Mouse (Mus musculus) urinary bladder, postnatal 36 days (tissue): Measurements from ENCODE around the gene Gse1.

ENCODE experiments used
- DNase-seq, 2 experiments: peaks; one replicate each; pipeline ENCODE4 v3.0.0; 2022; ENCODE audit warnings: low spot score in 2 of 2, mixed read lengths in 1 of 2

Gene Gse1

GRCm38 (mm10) chr8:120273430-120273829, 45.2 kb downstream of the Gse1 start:
- DNase-seq: no peak

GRCm38 (mm10) chr8:120276051-120276890, 48.0 kb downstream of the Gse1 start:
- DNase-seq: peak; percentile 83 to 93

DNA sequence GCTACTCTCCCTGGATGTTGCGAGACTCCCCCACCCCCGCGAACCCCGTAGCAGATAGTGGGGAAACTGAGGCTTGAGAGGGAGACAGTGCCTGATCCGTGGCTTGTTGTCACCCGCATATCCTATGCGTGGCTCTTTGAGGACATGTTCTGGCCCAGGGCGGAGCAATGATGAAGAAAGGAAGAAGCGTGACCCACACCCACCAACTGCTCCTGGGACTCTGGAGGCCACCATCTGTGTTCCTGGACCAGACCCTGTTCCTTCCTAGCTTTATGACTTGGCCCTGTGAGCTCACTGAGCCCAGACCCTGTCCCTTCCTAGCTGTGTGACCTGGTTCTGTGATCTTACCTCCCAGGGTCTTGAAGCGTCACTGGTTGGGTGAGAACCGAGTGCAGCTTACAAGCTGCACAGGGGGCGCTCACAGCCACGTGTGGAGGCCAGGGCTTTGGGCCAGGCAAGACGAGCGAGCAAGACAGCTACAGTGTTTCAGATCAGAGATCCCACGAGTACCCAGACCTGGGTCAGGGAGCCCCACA, 48.7 kb downstream of the Gse1 start:
- peak; percentile 32 to 50 for DNase-seq

DNA sequence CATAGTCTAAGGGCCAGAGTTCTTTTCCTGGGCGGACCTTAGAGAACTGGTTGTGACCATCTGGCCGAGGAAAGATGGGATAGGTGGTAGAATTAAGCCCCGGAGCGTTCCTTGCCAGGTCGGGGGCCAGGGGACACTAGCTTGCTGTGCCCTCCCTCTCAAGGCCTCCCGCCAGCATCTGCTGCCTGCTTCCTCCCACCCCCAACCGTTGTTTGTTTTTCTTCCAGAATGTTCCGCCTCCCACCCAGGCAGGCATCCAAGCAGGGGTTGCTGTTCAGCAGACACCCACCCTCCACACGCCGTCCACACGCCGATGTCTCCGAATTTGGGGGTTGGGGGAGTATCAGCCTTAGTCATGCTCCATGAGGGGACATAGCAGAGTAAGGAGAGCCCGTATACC, 49.8 kb downstream of the Gse1 start:
- DNase-seq: no peak

- no peak for DNase-seq
Observed at GRCm38 (mm10) chr8:120279418-120279817, 51.2 kb downstream of the Gse1 start.

GRCm38 (mm10) chr8:120281487-120281886, 53.2 kb downstream of the Gse1 start:
- peak; percentile 60 to 73 for DNase-seq

DNA sequence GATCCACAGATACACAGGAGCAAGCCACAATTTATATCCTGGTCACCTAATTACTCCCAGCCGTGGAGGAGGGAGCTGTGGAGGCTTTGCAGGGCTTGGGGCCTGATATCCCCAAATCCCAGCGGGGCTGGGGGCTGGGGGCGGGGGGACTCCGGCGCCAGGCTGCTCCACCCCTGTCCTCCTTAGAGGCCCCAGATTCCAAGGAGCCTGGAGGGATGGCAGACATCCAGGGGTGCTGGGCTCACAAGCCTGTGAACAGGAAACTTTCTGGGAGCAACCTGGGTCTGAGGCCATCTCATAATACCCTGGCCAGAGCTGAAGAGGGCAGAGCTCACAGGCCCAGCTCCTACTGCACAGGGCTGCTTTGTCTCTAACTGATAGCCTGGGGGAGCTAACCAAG, 54.2 kb downstream of the Gse1 start:
- DNase-seq: no peak

DNA sequence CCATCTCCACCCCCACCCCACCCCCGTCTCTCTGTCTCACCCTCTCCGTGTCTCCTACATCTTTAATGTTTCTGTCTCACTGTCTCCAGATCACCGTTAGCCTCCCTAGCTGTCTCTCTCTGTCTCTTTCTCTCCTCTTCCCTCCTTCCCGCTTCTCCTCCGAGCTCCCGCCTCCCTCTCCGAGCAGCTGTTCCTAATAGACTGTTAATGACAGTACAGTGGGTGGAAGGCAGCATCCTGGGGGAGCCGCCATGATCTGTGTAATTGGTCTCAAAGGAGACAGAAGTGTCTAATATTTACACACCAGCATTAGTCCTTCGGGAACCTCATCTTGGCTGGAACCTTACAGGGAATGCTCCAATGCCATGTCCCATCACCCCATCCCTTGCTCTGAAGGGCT, 56.0 kb downstream of the Gse1 start:
- no peak for DNase-seq

DNA sequence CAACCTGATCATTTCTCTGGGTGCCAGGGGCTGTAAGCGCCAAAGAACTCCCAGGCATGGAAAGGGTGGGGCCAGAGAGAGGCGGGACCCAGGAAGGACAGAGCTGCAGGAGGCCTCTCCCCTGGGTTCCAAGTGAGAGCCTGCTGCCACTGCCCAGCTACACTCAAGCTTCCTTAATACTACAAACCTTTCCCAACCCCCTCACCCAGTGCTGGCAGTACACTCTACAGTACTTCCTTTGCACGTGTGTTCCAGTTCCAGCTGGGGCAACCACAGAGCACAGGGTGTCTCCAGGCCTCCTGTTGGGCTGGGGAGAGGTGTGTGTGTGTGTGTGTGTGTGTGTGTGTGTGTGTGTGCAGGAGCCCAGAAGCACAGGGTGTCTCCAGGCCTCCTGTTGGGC, 56.8 kb downstream of the Gse1 start:
- DNase-seq: peak in 1 of 2 experiments; percentile 41

DNA sequence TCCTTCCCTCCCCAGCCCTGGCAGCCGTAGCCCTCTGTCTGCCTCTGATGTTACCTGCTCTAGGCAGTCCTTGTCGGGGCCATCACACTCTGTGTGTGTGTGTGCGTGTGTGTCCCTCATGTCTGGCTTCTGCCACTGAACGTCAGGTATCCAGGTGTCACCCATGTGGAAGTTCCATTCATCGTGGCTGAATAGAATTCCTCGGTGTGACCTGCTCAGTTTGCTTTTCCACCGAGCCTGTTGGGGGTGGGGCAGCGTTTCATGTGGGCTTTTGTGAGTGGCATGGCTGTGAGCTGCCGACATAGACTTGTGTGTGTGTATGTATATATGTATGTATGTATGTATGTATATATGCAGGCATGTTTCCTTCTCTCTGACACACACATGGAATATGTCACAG, 57.6 kb downstream of the Gse1 start:
- no peak for DNase-seq

- DNase-seq: peak in 1 of 2 experiments; percentile 45
Observed at GRCm38 (mm10) chr8:120288122-120288908, 60.1 kb downstream of the Gse1 start.

- no peak for DNase-seq
Observed at GRCm38 (mm10) chr8:120289191-120289590, 60.9 kb downstream of the Gse1 start.

GRCm38 (mm10) chr8:120289698-120290181, 61.5 kb downstream of the Gse1 start:
- DNase-seq: peak in 1 of 2 experiments; percentile 62

GRCm38 (mm10) chr8:120290614-120291013, 62.4 kb downstream of the Gse1 start:
- DNase-seq: no peak

GRCm38 (mm10) chr8:120291650-120292049, 63.4 kb downstream of the Gse1 start:
- DNase-seq: no peak

- DNase-seq: no peak
Observed at GRCm38 (mm10) chr8:120292316-120293107, 64.3 kb downstream of the Gse1 start.

DNA sequence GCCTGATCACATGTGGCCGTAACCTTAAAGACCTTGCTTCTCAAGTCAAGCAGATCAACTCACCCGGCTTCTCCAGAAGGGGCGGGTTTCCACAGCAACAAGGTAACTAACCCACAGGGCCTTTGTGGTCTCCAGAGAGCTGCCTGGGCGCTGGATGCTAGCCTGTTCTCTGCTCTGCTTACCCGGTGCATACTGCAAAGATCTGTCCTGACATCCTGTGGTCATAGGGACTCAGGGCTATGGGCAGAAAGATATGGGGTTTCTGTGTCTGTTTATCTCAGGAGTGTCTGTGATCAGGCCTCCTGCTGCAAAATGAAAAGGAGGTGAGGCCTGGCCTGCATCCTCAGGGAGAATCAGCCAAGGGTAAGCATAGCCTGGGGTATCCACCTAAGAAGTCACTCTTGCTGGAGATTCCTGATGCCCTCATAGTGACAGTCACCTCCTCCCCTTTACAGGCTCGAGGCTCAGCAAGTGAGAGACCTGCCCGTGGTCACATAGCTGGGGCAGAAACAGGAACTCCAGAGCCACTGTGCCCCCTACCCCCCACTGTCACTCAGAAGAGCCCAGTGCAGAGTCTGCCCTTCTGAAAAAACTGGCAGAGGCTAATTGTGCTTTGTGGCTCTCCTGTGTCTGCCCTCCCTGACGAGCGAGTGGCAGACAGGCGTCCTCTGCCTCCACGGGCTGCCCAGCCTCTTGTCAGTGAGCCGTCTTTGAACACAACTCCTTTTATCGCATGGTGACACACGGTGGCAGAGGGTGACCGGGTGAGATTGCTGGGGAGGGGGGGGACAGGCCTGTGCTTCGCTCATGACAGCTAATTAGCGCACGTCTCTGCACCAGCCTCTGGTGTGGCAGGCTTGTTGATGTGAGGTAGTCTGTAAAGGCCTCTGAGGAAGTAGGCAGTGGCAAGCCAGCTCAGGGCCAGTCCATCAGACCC, 65.4 kb downstream of the Gse1 start:
- no peak for DNase-seq

GRCm38 (mm10) chr8:120294982-120295870, 67.0 kb downstream of the Gse1 start:
- no peak for DNase-seq

GRCm38 (mm10) chr8:120297000-120297399, 68.7 kb downstream of the Gse1 start:
- no peak for DNase-seq
